Mouse (Mus musculus) left cerebral cortex, postnatal 10 days (tissue): ENCODE data around the gene Slc38a8. TPM values are rescaled to one million over a fixed set of nuclear protein-coding genes. Genes with fewer than 3 reads are reported as not detected.

Experiments
- DNase-seq, 2 experiments: peaks; one replicate each; pipeline ENCODE4 v3.0.0; 2021 to 2022; ENCODE audit warnings: low spot score in 2 of 2, mixed read lengths in 1 of 2; ENCODE audit errors: extremely low spot score in 1 of 2
- intact Hi-C: fragments of 180-260 bp; cut with DNase I; formaldehyde crosslinking; loops from one replicate; pipeline ENCODE4 v1.15.1; 2025
- total RNA-seq, 2 experiments: library from RNA; stranded (reverse); gene quantifications; 2 replicates each; pipeline ENCODE4 v1.2.3; 2021

Slc38a8 gene
- under 1 TPM in 1 of 2 experiments, not detected in 1; 0.45 TPM for total RNA-seq

- intact Hi-C loops = no loop called here
Observed at GRCm38 (mm10) chr8:119501598-119501997, at the start of gene Slc38a8. Gene Slc38a8 (minus strand): TSS chr8:119501698.

GRCm38 (mm10) chr8:119548560-119549113, 47.1 kb upstream of the Slc38a8 start:
- no peak for DNase-seq
- intact Hi-C loops = no loop called here

More at GRCm38 (mm10) chr8:119501598-119501997, at the start of gene Slc38a8:
- no peak for DNase-seq

GRCm38 (mm10) chr8:119547019-119547691, 45.7 kb upstream of the Slc38a8 start:
- intact Hi-C loops = no loop called here
- DNase-seq = no peak

- no peak for DNase-seq
- intact Hi-C loops = no loop called here
Observed at GRCm38 (mm10) chr8:119545791-119546190, 44.3 kb upstream of the Slc38a8 start.

- intact Hi-C loops = no loop called here
- no peak for DNase-seq
Observed at GRCm38 (mm10) chr8:119545180-119545579, 43.7 kb upstream of the Slc38a8 start.

GRCm38 (mm10) chr8:119544606-119545005, 43.1 kb upstream of the Slc38a8 start:
- intact Hi-C loops = no loop called here
- DNase-seq = no peak

- intact Hi-C loops = no loop called here
- DNase-seq = peak; percentile 45 to 51
Observed at GRCm38 (mm10) chr8:119531973-119532372, 30.5 kb upstream of the Slc38a8 start.

- DNase-seq = no peak
- intact Hi-C loops = no loop called here
Observed at GRCm38 (mm10) chr8:119531397-119531796, 29.9 kb upstream of the Slc38a8 start.

GRCm38 (mm10) chr8:119530937-119531336, 29.4 kb upstream of the Slc38a8 start:
- intact Hi-C loops = no loop called here

GRCm38 (mm10) chr8:119528762-119529161, 27.3 kb upstream of the Slc38a8 start:
- intact Hi-C loops = no loop called here

More at GRCm38 (mm10) chr8:119530937-119531336, 29.4 kb upstream of the Slc38a8 start:
- DNase-seq = no peak

GRCm38 (mm10) chr8:119520102-119520501, 18.6 kb upstream of the Slc38a8 start:
- DNase-seq = no peak
- intact Hi-C loops = no loop called here

More at GRCm38 (mm10) chr8:119528762-119529161, 27.3 kb upstream of the Slc38a8 start:
- no peak for DNase-seq

GRCm38 (mm10) chr8:119516674-119517073, 15.2 kb upstream of the Slc38a8 start:
- DNase-seq = no peak
- intact Hi-C loops = no loop called here

- DNase-seq = no peak
- intact Hi-C loops = no loop called here
Observed at GRCm38 (mm10) chr8:119515767-119516166, 14.3 kb upstream of the Slc38a8 start.

GRCm38 (mm10) chr8:119514940-119515339, 13.4 kb upstream of the Slc38a8 start:
- intact Hi-C loops = no loop called here

GRCm38 (mm10) chr8:119513405-119513804, 11.9 kb upstream of the Slc38a8 start:
- intact Hi-C loops = no loop called here
- no peak for DNase-seq

More at GRCm38 (mm10) chr8:119514940-119515339, 13.4 kb upstream of the Slc38a8 start:
- DNase-seq = no peak

- intact Hi-C loops = no loop called here
- DNase-seq = no peak
Observed at GRCm38 (mm10) chr8:119511722-119512121, 10.2 kb upstream of the Slc38a8 start.

GRCm38 (mm10) chr8:119510471-119510870, 9.0 kb upstream of the Slc38a8 start:
- DNase-seq = no peak
- intact Hi-C loops = no loop called here

GRCm38 (mm10) chr8:119506106-119506505, 4.6 kb upstream of the Slc38a8 start:
- intact Hi-C loops = no loop called here
- DNase-seq = no peak

- intact Hi-C loops = no loop called here
- DNase-seq = no peak
Observed at GRCm38 (mm10) chr8:119505488-119505887, 4.0 kb upstream of the Slc38a8 start.

GRCm38 (mm10) chr8:119503191-119503767, 1.8 kb upstream of the Slc38a8 start:
- DNase-seq = no peak
- intact Hi-C loops = no loop called here
